Mouse (Mus musculus): ENCODE measurements at regions not wholly inside any gene's neighbourhood (a gene's known extent, or its start where the extent isn't known, plus 50 kb on each side); places are given as distances from the start of the nearest gene placed in this dataset.

DNA sequence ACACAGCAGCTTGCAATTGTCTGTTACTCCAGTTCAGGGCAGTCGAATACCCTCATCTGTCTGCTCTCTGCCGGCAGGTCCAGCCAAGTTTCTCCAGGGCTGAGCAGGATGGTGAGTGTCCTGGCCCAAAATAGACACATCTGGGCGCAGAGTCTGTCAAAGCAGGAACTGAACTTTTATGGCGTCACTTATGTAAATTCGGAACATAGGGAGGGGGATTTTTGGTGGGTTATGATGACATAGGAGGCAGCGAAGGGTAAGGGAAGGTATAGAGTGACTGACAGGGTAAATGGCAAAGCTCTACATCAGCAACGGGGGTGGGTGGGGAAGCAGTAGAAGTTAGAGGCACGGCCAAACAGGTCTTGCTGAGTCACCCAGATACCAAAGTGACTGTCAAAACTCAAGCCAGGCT lies 313.3 kb upstream of the Adgrl3 start:
- DNase-seq (ENCODE audit: low spot score in 2 of 2): no peak
- H3K4me3 ChIP-seq: no peak overlapping the region
- no peak for TF ChIP-seq CTCF (conservative IDR thresholded peaks at IDR 0.05)
- H3K27ac ChIP-seq: no peak overlapping the region

All from layer of hippocampus, adult 2 months (tissue).